Mouse (Mus musculus) erythroblast, embryonic 14.5 days (primary cell): ENCODE results near the gene Dnajb4.

ENCODE experiments used
- GATA1 ChIP-seq: IDR thresholded peaks from 2 replicates; pipeline ENCODE4 v1.6.1; 2012; ENCODE audit warnings: low read length, inconsistent platforms, mixed read lengths
- TAL1 ChIP-seq: IDR thresholded peaks from 3 replicates; pipeline ENCODE4 v1.6.1; 2012; ENCODE audit warnings: low read length, inconsistent platforms, mixed read lengths

DNA sequence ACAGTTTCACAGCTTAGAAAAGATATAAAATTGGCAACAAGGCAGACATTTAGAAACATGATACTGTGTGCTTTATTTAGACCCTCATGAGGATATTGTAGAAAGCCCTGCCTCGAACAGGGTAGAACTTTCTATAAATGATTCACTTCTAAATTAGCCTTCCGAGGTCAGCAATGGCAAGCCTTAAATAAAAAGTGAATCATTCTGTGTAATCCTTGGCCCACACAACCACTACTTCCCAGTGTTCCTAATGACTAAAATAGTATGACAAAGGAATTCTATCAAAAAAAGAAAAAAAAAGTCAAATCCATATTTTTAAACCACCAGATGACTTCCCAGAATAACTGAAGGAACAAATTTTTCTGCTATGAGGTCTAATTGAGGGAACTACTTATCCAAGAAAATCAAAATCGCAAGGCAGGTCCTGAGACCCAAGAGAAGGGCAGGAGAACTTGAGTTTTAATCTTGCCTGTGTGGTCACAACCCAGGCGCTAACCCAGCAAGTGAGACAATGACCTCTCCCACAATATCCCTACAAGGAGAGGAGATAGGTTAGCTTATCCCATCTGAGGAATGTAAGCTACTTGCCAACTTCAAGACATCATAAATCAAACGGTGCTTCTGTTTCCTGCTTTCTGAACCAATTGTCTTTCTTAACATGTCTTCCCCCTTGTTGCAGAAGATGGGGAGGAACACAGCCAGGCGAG lies 67.0 kb downstream of the Dnajb4 start:
- TF ChIP-seq GATA1, result no peak
- TF ChIP-seq TAL1, result no peak
